Mouse (Mus musculus) kidney, postnatal 4 days (tissue): ENCODE data around the gene Oma1.

Experiments
- DNase-seq, 2 experiments: peaks; one replicate each; pipeline ENCODE4 v3.0.0; 2021; ENCODE audit warnings: mixed read lengths in 2 of 2

Oma1 gene

GRCm38 (mm10) chr4:103313587-103314525 is at the start of gene Oma1:
TSS of gene Oma1 (plus strand) at chr4:103313812.
- DNase-seq = peak; percentile 99

- no peak for DNase-seq
Observed at GRCm38 (mm10) chr4:103263812-103264396, 49.7 kb upstream of the Oma1 start.

GRCm38 (mm10) chr4:103265166-103265565 is 48.4 kb upstream of the Oma1 start:
- DNase-seq = no peak

- DNase-seq = peak; percentile 32 to 33
Observed at GRCm38 (mm10) chr4:103269336-103269735, 44.3 kb upstream of the Oma1 start.

- DNase-seq = no peak
Observed at GRCm38 (mm10) chr4:103273021-103273420, 40.6 kb upstream of the Oma1 start.

GRCm38 (mm10) chr4:103288342-103288741 is 25.3 kb upstream of the Oma1 start:
- no peak for DNase-seq

- DNase-seq = no peak
Observed at GRCm38 (mm10) chr4:103290763-103291162, 22.8 kb upstream of the Oma1 start, which contains the start of gene 4921539E11Rik. TSS of gene 4921539E11Rik (minus strand) at chr4:103290863.

GRCm38 (mm10) chr4:103299342-103299741 is 14.3 kb upstream of the Oma1 start:
- DNase-seq = peak; percentile 17 to 27

GRCm38 (mm10) chr4:103303851-103304250 is 9.8 kb upstream of the Oma1 start:
- no peak for DNase-seq

- DNase-seq = no peak
Observed at GRCm38 (mm10) chr4:103314526-103314910, 906 bp downstream of the Oma1 start.

- DNase-seq = no peak
Observed at GRCm38 (mm10) chr4:103315861-103316260, 2.2 kb downstream of the Oma1 start.

- DNase-seq = no peak
Observed at GRCm38 (mm10) chr4:103321461-103321860, 7.8 kb downstream of the Oma1 start.

- DNase-seq = peak in 1 of 2 experiments; percentile 12
Observed at GRCm38 (mm10) chr4:103324688-103325451, 11.3 kb downstream of the Oma1 start.

GRCm38 (mm10) chr4:103326994-103327393 is 13.4 kb downstream of the Oma1 start:
- peak; percentile 36 to 51 for DNase-seq

- peak in 1 of 2 experiments; percentile 27 for DNase-seq
Observed at GRCm38 (mm10) chr4:103329348-103329747, 15.7 kb downstream of the Oma1 start.

GRCm38 (mm10) chr4:103335134-103335533 is 21.5 kb downstream of the Oma1 start:
- no peak for DNase-seq

- no peak for DNase-seq
Observed at GRCm38 (mm10) chr4:103340726-103341125, 27.1 kb downstream of the Oma1 start.

GRCm38 (mm10) chr4:103341620-103342019 is 28.0 kb downstream of the Oma1 start:
- DNase-seq = no peak

- peak in 1 of 2 experiments; percentile 27 for DNase-seq
Observed at GRCm38 (mm10) chr4:103346058-103346457, 32.4 kb downstream of the Oma1 start.

- no peak for DNase-seq
Observed at GRCm38 (mm10) chr4:103346849-103347248, 33.2 kb downstream of the Oma1 start.

- peak; percentile 22 to 26 for DNase-seq
Observed at GRCm38 (mm10) chr4:103349219-103349618, 35.6 kb downstream of the Oma1 start.

GRCm38 (mm10) chr4:103352926-103353325 is 39.3 kb downstream of the Oma1 start:
- DNase-seq = no peak

GRCm38 (mm10) chr4:103357457-103357856 is 43.8 kb downstream of the Oma1 start:
- DNase-seq = no peak
